Mouse (Mus musculus) kidney, embryonic 14.5 days (tissue): ENCODE results near the gene Cerkl. TPM values are rescaled to one million over a fixed set of nuclear protein-coding genes. Genes with fewer than 3 reads are reported as not detected.
A peak's percentile ranks its signal among the peaks of the same experiment; 100 is the strongest.

Source experiments
- ATAC-seq: fragments of 200-750 bp; cut with Nextera tagmentation; 2 replicates; pipeline ENCODE4 v1.8.0; 2017; ENCODE audit warnings: moderate number of reproducible peaks, mild to moderate bottlenecking, moderate TSS enrichment, moderate library complexity; ENCODE audit not compliant: low FRiP score, low TSS enrichment
- H3K27ac ChIP-seq: fragments of 300-500 bp; sonication (generic); 2 replicates; pipeline ENCODE4 v1.5.1; 2014; ENCODE audit warnings: low read depth, mild to moderate bottlenecking, low read length, moderate library complexity, mixed read lengths
- H3K27me3 ChIP-seq: fragments of 300-500 bp; sonication (generic); 2 replicates; pipeline ENCODE4 v1.6.1; 2014; ENCODE audit warnings: mild to moderate bottlenecking, low read length; ENCODE audit not compliant: control insufficient read depth, insufficient read depth
- H3K36me3 ChIP-seq: fragments of 300-500 bp; sonication (generic); 2 replicates; pipeline ENCODE4 v1.6.1; 2014; ENCODE audit warnings: low read length, mixed read lengths; ENCODE audit not compliant: control insufficient read depth, insufficient read depth
- H3K4me1 ChIP-seq: fragments of 300-500 bp; sonication (generic); 2 replicates; pipeline ENCODE4 v1.6.1; 2014; ENCODE audit warnings: low read length, mixed read lengths; ENCODE audit not compliant: control insufficient read depth, insufficient read depth
- H3K4me2 ChIP-seq: fragments of 300-500 bp; sonication (generic); replicated peaks from 2 replicates; pipeline ENCODE4 v1.6.1; 2014; ENCODE audit warnings: low read depth, mild to moderate bottlenecking, low read length
- H3K4me3 ChIP-seq: fragments of 300-500 bp; sonication (generic); 2 replicates; pipeline ENCODE4 v1.5.1; 2014; ENCODE audit warnings: mild to moderate bottlenecking, low read length
- H3K9ac ChIP-seq: fragments of 300-500 bp; sonication (generic); 2 replicates; pipeline ENCODE4 v1.6.1; 2014; ENCODE audit warnings: low read depth, mild to moderate bottlenecking, low read length, moderate library complexity
- H3K9me3 ChIP-seq: fragments of 300-500 bp; sonication (generic); 2 replicates; pipeline ENCODE4 v1.6.1; 2016; ENCODE audit warnings: low read length; ENCODE audit not compliant: control insufficient read depth
- WGBS: fragments of 180-500 bp; shearing (Covaris S2); extraction: QIAGEN DNeasy Blood & Tissue Kit; methylation state at CpG from one replicate; pipeline ENCODE4 v1.1.7; 2014; 5-methylcytosine and 5-hydroxymethylcytosine counted together
- polyA plus RNA-seq: library from polyadenylated mRNA; unstranded; fragments of >200 nt; fragmentation: Nextera tagmentation; extraction: Ambion mirVana; gene quantifications from 2 replicates; pipeline ENCODE4 v1.2.1, GENCODE M21; 2014

Gene Cerkl
- polyA plus RNA-seq, 1 experiment from 2014 or later = 2.7 TPM

DNA sequence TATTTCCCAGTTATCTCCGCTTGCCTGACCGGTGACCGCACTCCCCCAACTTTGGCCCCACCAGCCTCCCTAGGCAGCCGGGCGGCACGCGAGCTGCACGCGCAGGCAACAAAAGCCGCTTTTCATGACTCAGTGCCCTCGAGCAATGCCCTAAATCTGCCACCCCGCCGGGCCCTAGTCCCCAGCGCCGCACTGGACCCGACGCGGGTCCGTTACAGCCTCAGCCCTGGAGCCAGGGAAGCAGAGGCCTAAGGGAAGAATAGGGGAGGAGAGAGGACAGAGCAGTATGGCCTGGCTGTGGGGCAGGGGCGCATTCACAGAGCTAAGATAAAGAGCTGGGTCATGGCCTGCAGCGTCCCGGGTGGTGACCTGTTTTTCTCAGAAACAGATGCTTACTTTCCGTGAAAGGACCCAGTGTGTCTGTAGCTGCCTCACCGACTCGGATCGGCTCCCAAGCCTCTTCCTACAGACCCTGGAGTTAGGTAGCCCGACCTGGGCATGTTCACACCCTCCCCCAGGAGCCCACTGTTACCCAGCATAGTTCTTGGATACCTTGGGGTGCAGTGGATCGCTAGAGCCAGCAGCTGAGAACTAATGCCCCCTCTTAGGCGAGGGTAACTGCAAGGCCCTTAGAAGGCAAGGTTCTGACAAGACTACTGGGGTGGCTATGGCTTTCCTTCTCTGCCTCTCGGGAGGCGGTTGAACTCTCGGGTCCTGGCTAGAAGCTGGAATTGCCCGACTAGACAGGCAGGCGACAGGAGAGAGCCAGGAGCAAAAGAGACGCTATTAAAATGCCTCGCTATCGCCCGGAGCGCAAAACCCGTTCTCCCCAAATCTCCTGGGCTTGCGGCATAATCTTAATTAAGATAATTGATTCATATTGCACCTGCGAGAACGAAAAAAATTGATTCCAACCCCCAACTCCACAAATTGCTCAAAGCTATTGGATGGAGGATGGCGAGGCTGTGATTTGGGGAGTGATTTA, 2.8 kb upstream of the Cerkl start:
- no peaks in the 10 kb centered on the region for H3K36me3 ChIP-seq
- no peaks in the 10 kb centered on the region for H3K9me3 ChIP-seq
- no peak overlapping the region for H3K9ac ChIP-seq
- H3K4me3 ChIP-seq = no peak overlapping the region; the same call in 1 of the 2 replicates
- no peak overlapping the region for H3K27ac ChIP-seq
- ATAC-seq = peak; percentile 50; the same call in 1 of the 2 replicates
- whole genome bisulfite sequencing = 2% methylated on average over 44 of the region's 44 CpGs
- no peak overlapping the region for H3K4me2 ChIP-seq
- H3K27me3 ChIP-seq = peaks cover 71% of the 10 kb centered on the region
- 0 out of 2 replicates have a peak, but pooled peaks cover 5% of the 10 kb centered on the region for H3K4me1 ChIP-seq

DNA sequence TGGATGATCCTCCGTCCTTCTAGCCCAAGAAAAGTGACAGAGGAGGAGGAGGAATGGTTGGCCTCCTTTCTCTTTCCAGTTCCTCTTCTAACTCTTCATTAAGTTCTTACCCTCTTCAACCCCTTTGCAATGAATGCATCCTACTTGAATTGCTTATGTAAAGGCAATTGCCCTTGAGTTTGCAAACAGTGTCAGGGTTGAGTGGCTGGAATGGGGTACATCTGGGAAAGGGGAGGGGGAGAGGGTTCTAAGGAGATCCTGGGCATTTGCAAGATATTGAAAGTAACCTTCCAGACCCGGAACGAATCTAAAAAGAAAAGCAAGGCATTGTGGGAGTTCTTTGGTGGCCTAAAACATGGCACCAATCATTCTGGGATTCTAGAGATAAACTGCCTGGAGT, 1.3 kb upstream of the Cerkl start:
- WGBS = 34% methylated on average over 3 of the region's 3 CpGs

DNA sequence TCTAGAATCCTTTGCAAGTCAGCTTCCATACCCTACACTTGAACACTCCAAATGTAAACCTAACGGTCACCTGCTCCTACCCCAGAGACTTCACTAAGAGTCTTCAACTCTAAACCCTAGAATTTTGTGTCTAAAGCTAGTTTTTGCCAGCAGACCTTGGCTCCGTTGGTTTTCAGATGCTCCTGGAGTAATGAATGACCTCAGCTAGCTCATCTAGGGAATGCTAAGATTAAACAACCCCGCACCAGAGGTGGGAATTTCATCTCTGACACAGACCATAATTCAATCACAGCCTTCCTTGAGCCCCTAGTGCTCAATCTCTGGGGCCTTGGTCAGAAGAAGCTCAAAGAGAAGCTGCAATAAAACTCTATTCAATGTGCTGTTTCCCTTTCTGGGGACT, 849 bp upstream of the Cerkl start:
- Histone ChIP-seq H3K9ac (no peak overlapping the region), H3K27ac (no peak overlapping the region), H3K9me3 (no peaks in the 10 kb centered on the region), H3K27me3 (peaks cover 74% of the 10 kb centered on the region), H3K36me3 (no peaks in the 10 kb centered on the region), H3K4me3 (no peak overlapping the region), H3K4me2 (no peak overlapping the region), H3K4me1 (peaks cover 7% of the 10 kb centered on the region; the same call in 1 of the 2 replicates)
- no peak for ATAC-seq
- WGBS = 58% methylated on average over 3 of the region's 3 CpGs

More for the DNA sequence above, 1.3 kb upstream of the Cerkl start:
- no peak for ATAC-seq
- Histone ChIP-seq H3K4me2 (no peak overlapping the region), H3K4me3 (no peak overlapping the region), H3K9ac (no peak overlapping the region), H3K27me3 (peaks cover 72% of the 10 kb centered on the region), H3K36me3 (no peaks in the 10 kb centered on the region), H3K4me1 (peaks cover 7% of the 10 kb centered on the region; the same call in 1 of the 2 replicates), H3K27ac (no peak overlapping the region), H3K9me3 (no peaks in the 10 kb centered on the region)

DNA sequence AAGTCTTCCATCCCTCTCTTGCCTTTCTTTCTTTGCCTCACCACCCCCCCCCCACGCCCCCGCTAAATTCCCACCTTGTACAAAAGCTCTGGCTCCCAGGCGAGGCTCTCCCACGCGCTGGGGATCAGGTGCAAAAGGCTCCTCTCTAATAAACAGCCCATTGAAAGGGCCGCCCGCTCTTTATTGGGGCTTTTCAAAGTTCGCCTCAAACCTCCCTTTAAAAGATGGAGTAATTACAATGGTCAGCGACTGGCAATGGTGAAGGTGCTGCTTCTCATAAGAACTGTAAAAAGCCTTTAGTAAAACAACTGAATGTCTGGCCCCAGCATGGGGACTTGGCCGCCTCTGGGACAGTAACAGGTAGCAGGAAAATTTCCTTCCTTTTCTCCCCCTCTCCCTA, 939 bp downstream of the Cerkl start:
- H3K27me3 ChIP-seq = peaks cover 85% of the 10 kb centered on the region
- H3K36me3 ChIP-seq = no peaks in the 10 kb centered on the region
- under 1% methylated on average over 10 of the region's 10 CpGs for WGBS
- H3K4me2 ChIP-seq = no peak overlapping the region
- H3K4me1 ChIP-seq = peaks cover 7% of the 10 kb centered on the region; the same call in 1 of the 2 replicates
- no peak overlapping the region for H3K9ac ChIP-seq
- no peak overlapping the region for H3K27ac ChIP-seq
- no peak for ATAC-seq
- no peaks in the 10 kb centered on the region for H3K9me3 ChIP-seq
- H3K4me3 ChIP-seq = no peak overlapping the region

GRCm38 (mm10) chr2:79454786-79455446, 1.7 kb downstream of the Cerkl start:
- H3K36me3 ChIP-seq = no peaks in the 10 kb centered on the region
- H3K27me3 ChIP-seq = peaks cover 79% of the 10 kb centered on the region
- WGBS = 12% methylated on average over 15 of the region's 15 CpGs
- no peak overlapping the region for H3K27ac ChIP-seq
- ATAC-seq = no peak
- H3K4me3 ChIP-seq = no peak overlapping the region
- no peaks in the 10 kb centered on the region for H3K9me3 ChIP-seq
- no peak overlapping the region for H3K4me2 ChIP-seq
- no peak overlapping the region for H3K9ac ChIP-seq
- peaks cover 7% of the 10 kb centered on the region; the same call in 1 of the 2 replicates for H3K4me1 ChIP-seq

GRCm38 (mm10) chr2:79453901-79454781, 2.4 kb downstream of the Cerkl start:
- Histone ChIP-seq H3K27ac (no peak overlapping the region), H3K4me1 (peaks cover 7% of the 10 kb centered on the region; the same call in 1 of the 2 replicates), H3K4me3 (peak overlapping the region; percentile 35), H3K36me3 (no peaks in the 10 kb centered on the region), H3K9me3 (no peaks in the 10 kb centered on the region), H3K27me3 (peaks cover 71% of the 10 kb centered on the region), H3K4me2 (peak overlapping the region; percentile 65), H3K9ac (no peak overlapping the region)
- 2% methylated on average over 55 of the region's 55 CpGs for WGBS
- peak; percentile 96 for ATAC-seq

- H3K4me1 ChIP-seq = peaks cover 2% of the 10 kb centered on the region; the same call in 1 of the 2 replicates
- H3K27me3 ChIP-seq = peaks cover 44% of the 10 kb centered on the region
- H3K9ac ChIP-seq = no peak overlapping the region
- WGBS = 53% methylated on average over 5 of the region's 5 CpGs
- H3K27ac ChIP-seq = no peak overlapping the region
- H3K4me3 ChIP-seq = no peak overlapping the region
- no peaks in the 10 kb centered on the region for H3K36me3 ChIP-seq
- H3K9me3 ChIP-seq = no peaks in the 10 kb centered on the region
- ATAC-seq = no peak
- no peak overlapping the region for H3K4me2 ChIP-seq
Observed at GRCm38 (mm10) chr2:79451438-79451837, 5.1 kb downstream of the Cerkl start.

GRCm38 (mm10) chr2:79450684-79451394, 5.7 kb downstream of the Cerkl start:
- H3K4me3 ChIP-seq = no peak overlapping the region
- H3K9ac ChIP-seq = no peak overlapping the region
- WGBS = 74% methylated on average over 4 of the region's 4 CpGs
- H3K4me1 ChIP-seq = peaks cover 2% of the 10 kb centered on the region; the same call in 1 of the 2 replicates
- no peaks in the 10 kb centered on the region for H3K36me3 ChIP-seq
- H3K9me3 ChIP-seq = no peaks in the 10 kb centered on the region
- H3K4me2 ChIP-seq = no peak overlapping the region
- H3K27ac ChIP-seq = no peak overlapping the region
- peaks cover 38% of the 10 kb centered on the region for H3K27me3 ChIP-seq
- ATAC-seq = no peak
